Mouse (Mus musculus): ENCODE data around the gene Gm5678.
"Not testable (repeated sequence)": the region's sequence is repeated elsewhere in the genome, so short reads cannot be mapped to it uniquely, and the experiment has no call there.

GRCm38 (mm10) chr16:93670466-93670865 is 42.6 kb downstream of the Gm5678 start:
- not testable (repeated sequence) for TF ChIP-seq CTCF, POLR2A (IDR thresholded peaks at IDR 0.05; ENCODE audit: insufficient read depth, low read depth, low read length)
